Mouse (Mus musculus) kidney, postnatal 4 days (tissue): Measurements from ENCODE around the gene Rgs2.

ENCODE experiments used
- DNase-seq, 2 experiments: peaks; one replicate each; pipeline ENCODE4 v3.0.0; 2021; ENCODE audit warnings: mixed read lengths in 2 of 2

The Rgs2 gene

DNA sequence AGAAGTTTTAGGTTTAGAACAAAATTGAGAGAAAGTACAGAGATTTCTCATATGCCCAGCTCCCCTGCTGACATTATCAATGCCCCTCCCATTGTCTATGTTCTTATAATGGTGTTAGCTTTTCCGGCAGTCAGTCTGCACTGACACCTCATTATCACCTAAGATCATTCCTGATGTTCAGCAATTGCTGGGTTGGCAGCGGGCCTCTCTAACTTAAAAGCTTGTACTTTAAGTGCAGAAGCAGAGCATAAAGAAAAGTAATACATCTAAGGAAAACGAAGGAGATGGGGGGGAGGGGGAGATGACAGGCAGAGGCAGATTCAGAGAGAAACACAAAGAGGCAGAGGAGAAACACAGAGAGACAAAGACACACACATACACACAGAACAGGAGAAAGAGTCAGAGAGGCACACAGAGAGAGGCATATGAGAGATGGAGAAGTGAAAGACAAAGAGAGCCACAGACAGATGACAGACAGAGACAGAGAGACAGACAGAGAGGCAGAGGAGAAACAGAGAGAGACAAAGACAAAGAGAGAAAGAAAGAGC, 21.1 kb downstream of the Rgs2 start:
- DNase-seq: no peak

- no peak for DNase-seq
Measured at GRCm38 (mm10) chr1:143982085-143982764, 21.7 kb downstream of the Rgs2 start.

DNA sequence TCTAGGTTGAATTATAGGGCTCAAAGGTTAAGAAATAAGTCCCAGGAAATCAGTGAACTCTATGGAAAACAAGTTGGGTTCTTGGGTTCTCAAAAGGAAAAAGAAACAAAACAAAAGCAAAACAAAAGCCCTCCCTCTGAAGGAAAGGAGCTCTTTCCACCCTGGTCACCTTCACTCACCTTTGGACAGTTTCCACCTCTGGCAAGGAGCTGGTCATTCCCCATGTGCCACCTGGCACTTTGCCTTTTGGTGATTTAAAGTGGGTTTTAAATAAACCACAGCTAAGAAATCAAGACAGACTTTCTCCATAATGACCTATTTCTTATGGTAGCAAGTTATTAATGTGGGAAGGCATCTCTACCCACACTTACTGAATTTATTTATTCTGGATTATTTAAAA, 23.1 kb downstream of the Rgs2 start:
- DNase-seq: no peak

DNA sequence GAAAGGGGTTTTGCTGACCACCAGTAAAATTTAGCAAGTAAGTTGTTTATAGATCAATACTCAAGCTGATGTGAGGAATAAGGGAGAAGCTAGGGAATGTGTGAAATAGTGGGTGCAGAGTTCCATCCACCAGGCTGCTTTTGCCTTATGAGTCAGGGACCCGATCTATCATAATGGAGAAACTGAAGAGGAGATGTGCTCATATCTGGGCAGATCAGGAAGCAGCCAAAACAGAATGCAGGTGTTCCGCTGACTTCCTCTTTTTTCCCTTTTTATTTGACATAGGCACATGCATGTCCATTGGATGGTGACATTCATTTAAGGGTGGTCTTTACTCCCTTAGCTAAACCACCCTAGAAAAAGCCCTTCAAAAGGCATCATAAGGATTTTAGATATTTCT, 29.3 kb downstream of the Rgs2 start:
- DNase-seq: no peak

DNA sequence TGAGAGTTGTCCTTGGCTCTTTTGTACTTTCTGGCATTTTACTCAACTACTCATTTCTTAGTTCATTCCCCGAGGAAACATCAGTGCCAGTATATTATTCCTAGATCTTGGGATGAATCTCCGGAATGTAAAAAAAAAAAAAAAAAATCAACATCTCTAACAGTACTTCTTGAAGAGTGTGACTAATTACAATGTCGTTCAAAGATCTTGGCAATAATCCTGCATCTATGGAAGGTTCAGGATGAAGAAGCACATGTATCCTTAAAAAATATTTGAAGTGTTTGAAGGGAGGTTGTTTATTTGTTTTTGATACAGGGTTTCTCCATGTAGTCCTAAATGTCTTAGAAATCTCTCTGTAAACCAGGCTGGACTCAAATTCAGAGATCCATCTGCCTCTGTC, 41.7 kb downstream of the Rgs2 start:
- DNase-seq: no peak

GRCm38 (mm10) chr1:143960340-143960739, 43.6 kb downstream of the Rgs2 start:
- DNase-seq: no peak

DNA sequence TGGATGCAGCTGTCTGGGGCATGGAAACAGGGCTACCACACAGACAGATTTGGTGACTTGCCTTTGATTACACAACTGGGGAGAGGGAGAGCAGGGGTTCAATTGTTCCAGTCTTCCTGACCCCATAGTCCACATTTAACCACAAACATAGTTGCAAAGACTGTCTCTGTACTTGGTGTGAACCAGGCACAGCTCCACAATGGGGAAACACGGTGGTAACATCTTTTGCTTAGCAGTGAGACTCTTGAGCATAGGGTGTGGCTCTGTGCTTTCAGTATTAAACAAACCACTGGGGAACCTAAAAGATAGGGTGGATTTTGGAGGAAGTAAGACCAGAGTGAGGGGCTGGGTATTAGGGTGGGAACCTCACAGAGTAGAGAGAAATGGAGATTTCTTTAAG, 47.9 kb downstream of the Rgs2 start:
- DNase-seq: no peak

DNA sequence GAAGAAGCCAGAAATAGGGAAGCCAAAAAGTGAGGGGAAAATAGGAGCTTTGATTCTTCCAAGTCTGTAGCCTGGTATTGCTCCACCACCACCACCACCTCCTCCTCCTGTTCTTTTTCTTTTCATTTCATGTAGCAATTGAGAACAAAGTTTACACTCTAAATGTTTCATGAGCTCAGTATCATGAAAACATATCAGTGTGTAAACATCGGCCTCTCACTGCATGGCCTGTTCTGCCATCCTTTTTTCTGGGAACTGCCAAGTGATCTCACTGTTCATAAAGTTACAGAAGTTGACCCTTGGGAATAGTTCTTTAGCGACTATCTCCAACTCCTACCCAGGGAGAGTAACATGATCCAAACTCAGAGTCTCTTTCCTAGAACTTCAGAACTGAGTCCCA, 51.1 kb downstream of the Rgs2 start:
- DNase-seq: no peak
